Mouse (Mus musculus) right cerebral cortex, postnatal 10 days (tissue): Measurements from ENCODE around the gene Taf10.
"Not testable (repeated sequence)": the region's sequence is repeated elsewhere in the genome, so short reads cannot be mapped to it uniquely, and the experiment has no call there.

Source experiments
- DNase-seq, 2 experiments: peaks; one replicate each; pipeline ENCODE4 v3.0.0; 2021; ENCODE audit warnings: low spot score in 2 of 2

The Taf10 gene

DNA sequence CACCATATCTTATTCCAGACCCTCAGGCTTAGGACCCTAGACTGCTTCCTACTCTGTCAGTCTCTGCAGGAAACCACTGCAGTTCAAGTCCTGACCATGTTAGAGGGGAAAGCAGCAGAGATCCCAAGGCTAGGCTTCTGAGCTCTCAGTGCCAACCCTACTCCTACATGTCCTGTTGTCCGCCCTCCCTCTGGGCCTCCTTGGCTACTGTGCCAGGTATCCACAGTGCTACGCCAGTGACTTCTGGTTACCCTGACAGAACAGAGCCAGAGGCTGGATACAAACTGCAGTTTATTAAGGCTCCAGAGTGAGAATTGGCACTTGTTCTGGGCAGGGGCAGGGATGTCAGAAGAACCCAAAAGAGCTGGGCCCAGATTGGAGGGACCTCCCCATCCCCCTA is 8.6 kb upstream of the Taf10 start:
- no peak for DNase-seq

DNA sequence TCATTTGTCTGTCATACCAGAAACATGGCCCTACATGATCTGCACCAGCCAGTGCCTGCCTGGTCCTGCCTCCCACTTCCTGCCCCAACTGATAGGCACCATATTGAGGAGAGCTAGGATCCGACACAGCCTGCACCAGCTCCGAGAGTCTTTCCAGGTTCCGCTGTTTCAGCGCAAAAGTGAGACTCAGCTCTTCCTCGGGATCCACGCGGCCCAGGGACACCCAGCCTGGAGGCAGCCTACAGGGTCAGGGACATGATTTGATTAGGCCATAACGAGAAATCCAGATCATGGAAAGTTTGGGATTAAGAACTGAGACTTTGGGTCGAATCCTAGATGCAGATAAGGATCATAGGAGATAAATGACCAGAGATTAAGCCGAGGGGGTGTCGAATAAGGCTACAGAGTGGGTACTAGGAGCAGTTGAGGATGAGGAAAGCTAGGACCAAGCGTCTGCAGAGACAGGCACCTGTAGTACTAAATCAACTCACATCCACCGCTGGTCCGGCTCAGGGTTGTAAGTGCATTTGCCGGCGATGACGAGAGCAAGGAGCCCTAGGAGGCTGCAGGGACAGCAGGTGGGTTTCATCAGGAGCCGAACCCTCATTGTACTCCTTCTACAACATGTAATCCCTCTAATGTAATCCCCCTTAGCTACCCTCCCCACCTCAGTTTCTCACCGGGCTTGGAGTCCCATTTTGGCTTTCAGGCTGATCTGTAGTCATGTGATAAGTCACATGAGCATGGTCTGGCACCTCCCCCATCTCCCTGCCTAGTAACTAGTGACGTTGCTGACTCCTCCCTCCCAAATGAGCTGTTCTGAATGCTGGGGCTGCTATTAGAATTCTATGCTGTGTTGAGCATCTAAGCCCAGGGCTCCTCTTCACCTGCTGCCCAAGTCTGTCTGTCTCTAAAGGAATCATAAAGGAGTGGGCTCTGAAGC is 7.6 kb upstream of the Taf10 start, which contains the start of gene Tpp1:
Tpp1 (minus strand) TSS at position 745 of the 943 bp plus-strand sequence.
- peak; percentile 96 to 97 for DNase-seq

DNA sequence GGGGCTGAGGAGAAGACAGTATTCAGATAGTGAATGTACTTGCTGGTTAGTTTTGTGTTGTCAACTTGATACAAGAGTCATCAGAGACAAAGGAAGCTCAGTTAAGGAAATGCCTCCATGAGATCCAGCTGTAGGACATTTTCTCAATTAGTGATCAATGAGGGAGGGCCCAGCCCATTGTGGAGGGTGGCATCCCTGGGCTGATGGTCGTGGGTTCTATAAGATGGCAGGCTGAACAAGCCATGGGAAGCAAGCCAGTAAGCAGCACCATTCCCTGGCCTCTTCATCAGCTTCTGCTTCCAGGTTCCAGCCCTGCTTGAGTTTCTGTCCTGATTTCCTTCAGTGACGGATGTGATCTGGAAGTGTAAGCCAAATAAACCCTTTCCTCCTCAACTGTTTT is 3.6 kb upstream of the Taf10 start:
- DNase-seq, result no peak

DNA sequence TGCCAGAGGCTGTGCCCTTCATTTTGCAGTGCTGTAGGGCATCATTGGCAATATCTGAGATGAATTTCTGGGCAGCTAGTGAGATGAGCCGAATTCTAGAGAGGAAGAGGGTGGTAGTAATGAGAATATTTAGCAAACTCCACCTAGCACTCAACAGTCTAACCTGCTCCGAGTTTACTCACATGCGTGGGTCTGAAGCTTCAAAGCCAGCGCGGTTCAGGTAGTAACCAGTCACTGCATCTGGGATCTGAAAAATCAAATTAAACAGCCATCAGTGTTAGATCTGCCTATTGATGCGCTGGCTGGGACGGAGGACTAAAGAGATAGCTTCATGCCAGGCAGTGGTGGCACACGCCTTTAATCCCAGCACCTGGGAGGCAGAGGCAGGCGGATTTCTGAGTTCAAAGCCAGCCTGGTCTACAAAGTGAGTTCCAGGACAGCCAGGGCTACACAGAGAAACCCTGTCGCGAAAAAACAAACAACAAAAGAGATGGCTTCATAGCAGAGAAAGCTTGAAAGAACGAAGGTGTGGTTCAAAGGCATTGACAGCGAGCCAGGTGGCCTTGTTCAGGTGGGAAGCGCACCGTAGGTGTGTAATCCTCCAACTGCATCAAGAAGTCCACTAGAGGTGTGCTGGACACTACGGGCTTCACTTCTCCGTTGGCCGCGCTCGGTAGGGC is 775 bp downstream of the Taf10 start:
- DNase-seq, result not testable (repeated sequence)

DNA sequence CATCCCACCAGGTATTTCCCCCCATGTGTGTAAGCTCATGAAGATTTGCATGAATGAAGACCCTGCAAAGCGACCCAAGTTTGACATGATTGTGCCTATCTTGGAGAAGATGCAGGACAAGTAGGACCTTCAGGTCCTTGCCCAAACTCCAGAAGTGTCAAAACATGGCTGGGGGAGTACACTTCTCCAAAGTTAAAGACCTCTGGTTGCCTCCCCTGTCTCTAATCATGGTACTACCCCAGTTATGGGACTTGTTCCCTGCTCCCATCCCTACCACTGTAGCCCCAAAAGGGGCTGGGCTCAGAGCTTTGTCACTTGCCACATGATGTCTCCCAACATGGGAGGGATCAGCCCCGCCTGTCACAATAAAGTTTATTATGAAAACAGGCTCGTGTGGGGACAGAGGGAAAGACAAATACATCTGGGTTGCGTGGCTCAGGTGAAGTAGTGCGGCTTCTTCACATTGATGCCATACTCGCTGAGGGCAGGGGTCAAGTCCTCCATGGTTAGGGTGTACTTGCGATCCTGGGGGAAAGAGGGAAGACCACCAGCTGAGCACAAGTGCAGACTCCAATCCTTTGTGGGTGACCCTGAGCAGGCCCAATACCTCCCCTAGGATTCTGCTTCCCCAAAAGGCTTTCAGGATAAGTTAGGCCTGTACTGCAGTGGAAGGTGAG is 1.5 kb downstream of the Taf10 start:
- not testable (repeated sequence) for DNase-seq

DNA sequence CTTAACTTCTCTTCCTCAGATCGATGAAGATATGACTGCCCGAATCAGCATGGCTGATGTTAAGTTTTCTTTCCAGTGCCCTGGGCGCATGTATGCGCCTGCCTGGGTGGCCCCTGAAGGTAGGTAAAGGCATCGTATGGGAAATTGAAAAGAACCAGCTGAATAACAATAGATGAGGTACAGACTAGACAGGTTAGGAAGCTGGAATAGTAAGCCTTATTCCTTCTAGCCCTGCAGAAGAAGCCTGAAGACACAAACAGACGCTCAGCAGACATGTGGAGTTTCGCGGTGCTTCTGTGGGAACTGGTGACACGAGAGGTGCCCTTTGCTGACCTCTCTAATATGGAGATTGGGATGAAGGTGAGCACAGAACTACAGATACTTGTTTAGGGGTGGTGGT is 2.2 kb downstream of the Taf10 start:
- no peak for DNase-seq

DNA sequence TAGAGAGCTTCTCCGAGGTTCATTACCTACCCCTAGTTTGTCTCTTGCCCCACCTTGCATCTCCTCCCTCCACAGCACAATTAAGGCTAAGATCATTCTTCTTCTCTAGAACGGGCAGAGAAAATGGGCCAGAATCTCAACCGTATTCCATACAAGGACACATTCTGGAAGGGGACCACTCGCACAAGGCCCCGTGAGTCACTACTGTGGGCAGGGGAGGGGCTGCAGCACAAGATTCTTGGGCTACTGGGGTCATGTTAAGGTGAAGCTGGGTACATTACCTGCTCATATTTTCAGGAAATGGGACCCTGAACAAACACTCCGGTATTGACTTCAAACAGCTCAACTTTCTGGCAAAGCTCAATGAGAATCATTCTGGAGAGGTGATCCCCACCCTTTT is 3.3 kb downstream of the Taf10 start:
- DNase-seq, result peak in 1 of 2 experiments; percentile 20

DNA sequence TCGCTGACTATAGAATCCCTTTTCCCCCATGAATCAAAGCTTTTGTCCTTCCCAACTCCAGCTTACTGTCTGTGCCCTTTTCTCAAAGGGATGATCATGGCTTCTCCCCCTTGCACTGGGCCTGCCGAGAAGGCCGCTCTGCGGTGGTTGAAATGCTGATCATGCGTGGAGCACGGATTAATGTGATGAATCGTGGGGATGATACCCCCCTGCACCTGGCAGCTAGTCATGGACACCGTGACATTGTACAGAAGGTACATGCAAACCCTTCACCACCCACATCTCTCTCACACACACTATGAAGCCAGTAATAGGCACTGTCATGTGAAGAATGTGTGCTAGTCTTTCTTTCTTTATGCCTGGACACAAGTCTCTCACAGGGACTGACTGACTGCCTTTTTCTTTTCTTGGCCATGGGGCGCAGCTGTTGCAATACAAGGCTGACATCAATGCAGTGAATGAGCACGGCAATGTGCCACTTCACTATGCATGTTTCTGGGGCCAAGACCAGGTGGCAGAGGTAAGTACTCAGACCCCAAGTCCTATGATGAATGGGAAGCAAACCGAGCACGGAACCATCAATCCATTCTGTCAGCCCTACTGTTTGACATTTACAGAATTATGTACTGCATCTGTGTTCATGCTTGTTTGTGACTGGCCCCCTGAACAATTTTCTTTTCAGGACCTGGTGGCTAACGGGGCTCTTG is 3.9 kb downstream of the Taf10 start:
- peak in 1 of 2 experiments; percentile 31 for DNase-seq

DNA sequence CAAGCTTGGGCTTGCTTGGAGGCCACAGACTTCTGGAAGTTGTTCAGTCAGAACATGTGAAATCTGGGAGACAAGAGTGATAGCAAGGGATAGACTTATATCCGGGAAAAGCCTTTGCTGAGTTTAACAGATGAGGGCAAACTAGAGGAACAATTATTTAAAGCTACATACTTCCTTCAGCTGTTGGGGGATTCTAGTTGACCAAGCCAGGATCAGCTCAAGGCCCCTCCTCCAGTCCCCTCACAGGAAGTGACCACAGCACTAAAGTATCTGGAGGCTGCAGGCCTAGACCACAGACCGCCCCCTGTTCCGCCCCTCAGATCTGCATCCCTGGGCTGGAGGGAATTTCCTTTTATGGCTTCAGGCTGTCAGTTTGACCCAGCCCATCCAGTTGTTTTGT is 5.2 kb downstream of the Taf10 start:
- peak in 1 of 2 experiments; percentile 50 for DNase-seq

DNA sequence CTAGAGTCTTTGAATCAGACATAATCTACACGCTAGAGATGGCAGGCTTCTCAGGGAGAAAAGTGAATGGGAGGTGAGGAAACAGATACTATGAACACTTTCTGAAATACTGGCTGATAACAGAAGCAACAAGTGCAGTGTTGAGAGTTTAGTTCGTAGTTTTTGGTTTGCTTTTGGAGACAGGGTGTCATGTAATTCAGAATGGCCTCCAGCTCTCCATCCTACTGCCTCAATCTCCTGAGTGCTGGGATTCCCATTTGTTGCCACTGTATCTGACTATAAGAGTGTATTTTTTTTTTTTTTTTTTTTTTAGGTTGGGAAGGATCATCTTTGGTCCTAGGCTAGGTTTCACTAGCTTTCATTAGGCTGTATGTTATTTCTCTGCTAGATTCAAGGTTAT is 5.9 kb downstream of the Taf10 start:
- DNase-seq, result no peak

DNA sequence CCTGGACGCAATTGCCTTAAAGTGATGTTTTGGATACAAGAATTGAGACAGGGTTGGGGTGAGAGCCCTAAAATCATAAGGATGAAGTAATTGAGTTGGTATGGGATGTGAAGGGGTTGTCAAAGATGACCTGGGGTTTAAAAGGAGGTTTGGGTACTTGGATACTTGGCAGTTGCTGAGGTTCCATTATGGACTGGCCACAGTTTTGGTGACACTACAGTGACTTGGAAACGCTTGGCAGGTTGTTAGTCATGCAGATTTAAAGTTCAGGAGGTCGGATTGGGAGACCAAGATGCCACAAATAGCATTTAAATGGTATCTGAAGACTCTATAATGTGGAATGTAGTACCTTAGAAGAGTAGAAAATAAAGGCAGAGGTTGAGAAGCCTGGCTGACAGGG is 6.5 kb downstream of the Taf10 start:
- no peak for DNase-seq

DNA sequence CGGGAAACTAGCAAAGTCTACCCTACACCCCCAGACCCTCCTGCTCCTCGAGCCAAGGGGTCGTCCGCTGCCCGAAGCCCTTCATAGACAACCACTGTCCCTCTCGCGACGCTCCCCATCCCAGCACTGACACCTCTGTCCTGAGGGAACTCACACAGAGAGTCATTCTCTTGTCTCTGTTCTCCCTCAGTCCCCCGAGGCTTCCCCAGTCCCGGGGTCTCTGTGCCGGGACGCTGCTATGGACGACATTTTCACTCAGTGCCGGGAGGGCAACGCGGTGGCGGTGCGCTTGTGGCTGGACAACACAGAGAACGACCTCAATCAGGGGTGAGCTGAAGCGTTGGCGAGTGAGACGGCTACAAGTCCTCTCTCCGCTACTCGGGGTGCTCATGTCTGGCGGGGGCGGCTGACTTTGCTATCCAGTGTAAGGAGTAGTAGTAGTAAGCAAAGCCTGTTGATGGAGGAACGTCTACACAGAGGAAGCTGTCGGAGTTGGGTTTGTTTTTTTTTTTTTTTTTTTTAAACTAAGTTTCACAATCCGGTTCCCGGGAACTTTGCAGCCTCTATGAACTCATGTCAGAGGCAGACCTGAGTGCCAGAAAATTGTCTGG is 7.1 kb downstream of the Taf10 start, which contains the start of gene Rrp8:
Rrp8 (minus strand) TSS at position 475 of the 611 bp plus-strand sequence.
- DNase-seq, result no peak

DNA sequence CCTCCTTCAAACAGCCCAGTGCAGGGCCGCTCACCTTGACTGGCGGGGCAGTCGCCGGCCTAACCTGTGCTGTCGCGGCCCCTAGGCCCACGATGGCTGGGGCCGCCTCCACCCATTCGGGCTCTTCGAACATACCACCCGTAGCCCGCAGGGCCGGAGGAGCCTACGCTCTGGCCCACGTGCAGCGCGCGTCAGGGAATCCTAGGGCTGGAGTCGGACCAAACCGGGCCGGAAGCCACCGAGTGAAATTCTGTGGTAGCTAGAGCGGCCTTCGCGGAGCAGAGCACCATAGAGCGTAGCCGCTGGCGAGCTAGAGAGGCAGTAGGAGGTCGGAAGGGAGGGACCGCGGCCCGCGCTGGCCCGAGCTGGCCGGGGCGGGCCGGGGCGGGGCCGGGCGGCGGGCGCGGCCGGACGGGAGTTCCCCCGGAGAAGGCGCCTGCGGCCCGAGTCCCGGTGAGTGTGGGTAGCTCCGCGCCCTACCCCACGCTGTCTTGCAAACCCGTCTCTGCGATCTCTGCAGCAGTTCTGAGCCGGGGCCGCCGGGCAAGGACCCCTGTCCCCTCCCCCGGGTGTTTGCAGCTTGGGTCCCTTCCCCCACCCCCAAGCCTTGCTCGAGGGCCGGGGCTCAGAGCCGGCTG is 7.8 kb downstream of the Taf10 start, which contains the start of gene Ilk:
Ilk (plus strand) TSS at position 329 of the 638 bp plus-strand sequence.
- DNase-seq, result peak; percentile 94 to 95

DNA sequence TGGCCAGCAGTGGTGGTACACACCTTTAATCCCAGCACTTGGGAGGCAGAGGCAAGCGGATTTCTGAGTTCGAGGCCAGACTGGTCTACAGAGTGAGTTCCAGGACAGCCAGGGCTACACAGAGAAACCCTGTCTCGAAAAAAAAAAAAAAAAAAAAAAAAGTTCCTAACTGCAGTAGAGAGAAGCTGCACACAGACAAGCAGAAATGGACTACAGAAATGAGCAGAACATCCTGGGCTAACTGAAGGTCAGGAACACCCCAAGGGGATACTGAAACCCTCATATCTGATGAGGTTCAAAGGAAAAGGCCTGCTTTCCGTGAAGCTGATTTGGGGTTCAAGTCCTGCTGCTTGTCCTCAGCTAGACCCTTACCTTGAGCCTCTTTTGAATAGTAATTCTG is 8.7 kb downstream of the Taf10 start:
- not testable (repeated sequence) for DNase-seq

DNA sequence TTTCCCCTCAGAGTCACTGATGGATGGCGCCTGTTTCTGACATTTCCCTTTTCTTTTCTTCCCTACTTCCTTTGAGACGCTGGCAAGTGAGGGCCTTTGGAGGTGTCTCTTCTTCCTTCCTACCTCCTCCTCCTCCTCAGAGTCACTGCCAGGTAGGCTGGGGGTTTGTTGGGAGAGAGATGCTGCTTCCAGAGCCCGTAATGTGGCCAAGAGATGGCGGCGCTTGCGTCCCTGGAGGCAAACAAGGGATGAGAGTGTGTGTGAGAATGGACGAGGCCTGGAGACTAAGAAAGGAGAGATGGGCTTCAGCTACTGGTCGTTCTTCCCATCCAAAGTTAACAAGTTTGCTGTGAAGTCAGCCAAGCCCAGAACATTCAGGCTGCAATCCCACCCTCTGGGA is 9.3 kb downstream of the Taf10 start:
- no peak for DNase-seq

DNA sequence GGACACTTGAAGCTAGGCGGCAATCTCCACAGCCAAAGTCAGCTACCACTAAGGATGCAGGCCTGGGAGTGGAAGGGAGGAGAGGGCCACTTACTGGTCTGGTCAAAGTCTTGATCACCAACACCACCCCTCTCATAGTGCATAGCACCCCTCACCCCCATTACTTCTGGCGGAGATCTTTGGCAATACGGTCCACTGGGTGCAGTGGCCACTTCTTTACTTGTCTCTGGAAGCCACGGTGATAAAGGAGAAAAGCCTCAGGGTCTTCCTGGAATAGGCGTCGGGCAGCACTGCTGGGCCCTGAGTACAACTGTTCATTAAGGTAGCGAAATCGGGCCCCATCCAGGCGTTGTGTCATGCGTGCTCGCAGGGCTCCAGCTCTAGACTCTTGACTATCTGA is 10.3 kb downstream of the Taf10 start:
- no peak for DNase-seq

DNA sequence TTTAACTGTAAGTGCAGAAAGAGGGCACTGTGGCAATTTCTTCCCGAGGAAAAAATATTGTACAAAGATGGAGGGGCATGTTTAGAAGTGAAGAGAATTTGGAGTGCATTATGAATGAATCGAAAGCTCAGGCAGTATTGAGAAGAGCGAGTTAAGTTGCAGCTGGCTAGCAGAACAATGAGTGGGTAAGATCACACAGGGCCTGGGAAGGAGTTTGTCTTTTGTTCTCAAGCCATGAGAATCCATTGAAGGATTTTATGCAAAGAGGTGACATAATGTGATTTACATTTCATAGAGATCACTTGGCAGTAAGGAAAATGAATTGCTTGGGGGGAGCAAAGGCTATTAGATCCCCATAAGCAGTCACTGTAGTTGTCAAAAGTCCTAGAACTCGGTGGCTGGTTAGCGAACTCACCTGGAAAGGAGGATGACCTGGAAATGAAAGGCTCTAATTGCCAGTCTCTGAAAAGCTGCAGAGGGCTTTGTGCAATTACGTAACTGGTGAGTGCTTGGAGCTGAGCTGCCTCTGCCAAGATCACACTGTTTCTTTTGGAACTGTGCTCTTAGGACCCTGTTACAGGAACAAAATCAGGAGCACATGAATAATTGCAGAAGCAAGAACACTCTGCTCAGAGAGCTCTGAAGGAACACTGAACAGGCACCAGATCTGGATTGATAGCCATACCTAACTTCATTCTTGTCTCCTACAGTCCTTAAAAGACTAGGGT is 15.3 kb downstream of the Taf10 start:
- DNase-seq, result peak in 1 of 2 experiments; percentile 62

DNA sequence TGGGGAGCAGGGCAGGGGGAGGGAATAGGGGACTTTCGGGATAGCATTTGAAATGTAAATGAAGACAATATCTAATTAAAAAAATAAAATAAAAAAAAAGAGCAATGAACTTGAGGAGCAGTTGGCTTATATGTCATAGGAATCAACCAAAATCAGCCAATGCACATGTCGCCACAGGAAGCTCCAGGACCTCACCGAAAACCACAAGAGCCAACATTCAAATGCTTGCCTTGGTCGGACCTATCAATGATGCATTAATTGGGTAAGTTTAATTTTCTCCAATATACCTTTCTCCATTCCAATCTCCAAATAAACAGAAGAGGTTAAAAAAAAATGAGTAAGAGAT is 17.2 kb downstream of the Taf10 start:
- DNase-seq, result no peak

DNA sequence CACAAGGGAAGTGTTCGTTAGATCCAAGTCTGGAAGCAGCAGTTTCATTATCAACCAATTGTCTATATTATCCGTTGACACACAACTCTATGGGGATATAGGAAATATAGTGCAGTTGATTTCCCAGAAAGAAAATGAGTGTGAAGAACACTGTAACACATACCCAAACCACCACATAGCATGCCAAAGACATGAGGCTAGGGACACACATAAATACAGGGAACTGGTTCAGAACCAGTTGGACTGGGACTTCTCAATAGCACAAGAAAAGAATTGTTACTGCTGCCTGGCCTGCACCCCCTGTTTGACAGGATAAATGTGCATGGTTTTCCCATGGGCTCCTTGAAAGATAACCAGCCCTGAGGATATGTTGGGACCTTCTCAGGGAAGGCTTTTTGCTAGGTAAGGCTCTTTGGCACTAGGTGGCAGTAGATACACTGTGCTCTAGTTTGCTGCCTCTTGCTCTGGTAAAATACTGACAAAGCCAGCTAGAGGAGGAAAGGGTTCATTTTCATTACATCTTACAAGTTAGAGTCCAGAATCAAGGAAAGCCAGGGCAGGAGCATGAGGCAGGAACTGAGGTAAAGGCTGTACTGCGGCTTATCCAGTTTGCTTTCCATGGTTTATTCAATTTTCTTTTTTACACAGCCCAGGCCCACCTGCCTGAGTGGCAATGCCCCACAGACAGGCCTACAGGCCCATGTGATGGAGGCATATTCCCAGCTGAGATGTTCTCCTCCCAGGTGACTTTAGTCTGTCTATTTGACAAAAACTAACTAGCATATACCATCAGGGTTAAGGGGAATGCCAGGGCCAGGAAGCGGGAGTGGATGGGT is 17.8 kb downstream of the Taf10 start:
- peak; percentile 68 to 75 for DNase-seq
